Mouse (Mus musculus) heart, embryonic 13.5 days (tissue): ENCODE measurements at regions not wholly inside any gene's neighbourhood (a gene's known extent, or its start where the extent isn't known, plus 50 kb on each side); places are given as distances from the start of the nearest gene placed in this dataset.
A peak's percentile ranks its signal among the peaks of the same experiment; 100 is the strongest.

Experiments used
- ATAC-seq: fragments of 200-750 bp; cut with Nextera tagmentation; 2 replicates; pipeline ENCODE4 v1.8.0; 2017; ENCODE audit warnings: moderate TSS enrichment; ENCODE audit not compliant: insufficient number of reproducible peaks, low FRiP score, low TSS enrichment; ENCODE audit errors: extremely low read depth
- H3K27ac ChIP-seq: fragments of 300-500 bp; sonication (generic); replicated peaks from 2 replicates; pipeline ENCODE4 v1.5.1; 2015; ENCODE audit warnings: moderate library complexity, mild to moderate bottlenecking, inconsistent platforms
- H3K27me3 ChIP-seq: fragments of 300-500 bp; sonication (generic); replicated peaks from 2 replicates; pipeline ENCODE4 v1.6.1; 2015; ENCODE audit warnings: mild to moderate bottlenecking, inconsistent platforms
- H3K36me3 ChIP-seq: fragments of 300-500 bp; sonication (generic); 2 replicates; pipeline ENCODE4 v1.6.1; 2015; ENCODE audit warnings: mild to moderate bottlenecking, inconsistent platforms
- H3K4me1 ChIP-seq: fragments of 300-500 bp; sonication (generic); 2 replicates; pipeline ENCODE4 v1.6.1; 2015; ENCODE audit warnings: inconsistent platforms
- H3K4me2 ChIP-seq: fragments of 300-500 bp; sonication (generic); 2 replicates; pipeline ENCODE4 v1.6.1; 2015; ENCODE audit warnings: inconsistent platforms, mild to moderate bottlenecking, moderate library complexity
- H3K4me3 ChIP-seq: fragments of 300-500 bp; sonication (generic); 2 replicates; pipeline ENCODE4 v1.5.1; 2015; ENCODE audit warnings: moderate library complexity, mild to moderate bottlenecking, inconsistent platforms
- H3K9ac ChIP-seq: fragments of 300-500 bp; sonication (generic); 2 replicates; pipeline ENCODE4 v1.6.1; 2015; ENCODE audit warnings: inconsistent platforms, mild to moderate bottlenecking, moderate library complexity
- H3K9me3 ChIP-seq: fragments of 300-500 bp; sonication (generic); 2 replicates; pipeline ENCODE4 v1.6.1; 2016; ENCODE audit warnings: inconsistent platforms
- WGBS: fragments of 180-500 bp; shearing (Covaris S2); methylation state at CpG from one replicate; pipeline ENCODE4 v1.1.7; 2015; ENCODE audit warnings: mixed read lengths; 5-methylcytosine and 5-hydroxymethylcytosine counted together

GRCm38 (mm10) chr3:41210333-41210732 is 127.5 kb upstream of the Pgrmc2 start:
- Histone ChIP-seq H3K36me3 (no peaks in the 10 kb centered on the region), H3K4me1 (no peaks in the 10 kb centered on the region), H3K4me2 (no peak overlapping the region), H3K4me3 (no peak overlapping the region), H3K9me3 (no peaks in the 10 kb centered on the region), H3K27me3 (no peaks in the 10 kb centered on the region), H3K27ac (no peak overlapping the region), H3K9ac (no peak overlapping the region)
- no peak for ATAC-seq
- WGBS = 75% methylated on average over 7 of the region's 7 CpGs

DNA sequence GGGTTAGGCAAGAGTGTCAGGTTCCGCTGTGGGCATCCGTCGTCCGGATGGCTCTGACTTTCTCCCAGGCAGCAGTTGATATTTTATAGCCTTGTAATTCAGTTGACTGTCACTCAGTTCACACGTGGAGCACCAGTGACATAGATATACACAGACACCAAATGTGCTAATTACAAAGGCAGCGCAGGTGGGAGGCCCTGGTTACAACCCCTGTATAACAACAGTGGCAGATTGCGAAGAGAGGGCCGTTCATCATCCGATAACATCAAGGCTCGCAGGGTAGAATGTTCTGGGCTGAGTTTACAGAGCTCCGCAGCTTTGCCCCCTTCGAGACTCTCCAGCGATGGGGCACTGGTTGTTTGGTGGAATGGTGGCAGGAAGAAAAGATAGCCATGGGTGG is 120.0 kb upstream of the Pgrmc2 start:
- no peaks in the 10 kb centered on the region for H3K36me3 ChIP-seq
- H3K27me3 ChIP-seq = no peaks in the 10 kb centered on the region
- WGBS = 65% methylated on average over 13 of the region's 13 CpGs
- H3K4me3 ChIP-seq = no peak overlapping the region
- no peak for ATAC-seq
- H3K9me3 ChIP-seq = no peaks in the 10 kb centered on the region; the same call in 1 of the 2 replicates
- peaks cover 24% of the 10 kb centered on the region for H3K4me1 ChIP-seq
- no peak overlapping the region for H3K27ac ChIP-seq
- no peak overlapping the region for H3K4me2 ChIP-seq
- H3K9ac ChIP-seq = no peak overlapping the region

- no peaks in the 10 kb centered on the region for H3K36me3 ChIP-seq
- no peaks in the 10 kb centered on the region for H3K27me3 ChIP-seq
- no peak overlapping the region for H3K4me2 ChIP-seq
- ATAC-seq = no peak
- H3K4me3 ChIP-seq = no peak overlapping the region
- 37% methylated on average over 4 of the region's 4 CpGs for WGBS
- H3K9me3 ChIP-seq = no peaks in the 10 kb centered on the region; the same call in 1 of the 2 replicates
- no peak overlapping the region for H3K9ac ChIP-seq
- no peak overlapping the region for H3K27ac ChIP-seq
- peaks cover 32% of the 10 kb centered on the region for H3K4me1 ChIP-seq
Measured at GRCm38 (mm10) chr3:41201782-41202181, 118.9 kb upstream of the Pgrmc2 start.

- H3K9ac ChIP-seq = no peak overlapping the region
- 63% methylated on average over 5 of the region's 5 CpGs for WGBS
- H3K27me3 ChIP-seq = no peaks in the 10 kb centered on the region
- no peaks in the 10 kb centered on the region for H3K36me3 ChIP-seq
- H3K4me3 ChIP-seq = no peak overlapping the region
- no peaks in the 10 kb centered on the region; the same call in 1 of the 2 replicates for H3K9me3 ChIP-seq
- no peak overlapping the region for H3K4me2 ChIP-seq
- ATAC-seq = no peak
- H3K4me1 ChIP-seq = peaks cover 41% of the 10 kb centered on the region
- no peak overlapping the region for H3K27ac ChIP-seq
Measured at GRCm38 (mm10) chr3:41200026-41200425, 117.2 kb upstream of the Pgrmc2 start.

GRCm38 (mm10) chr3:41198216-41198976 is 115.5 kb upstream of the Pgrmc2 start:
- H3K9me3 ChIP-seq = no peaks in the 10 kb centered on the region; the same call in 1 of the 2 replicates
- no peaks in the 10 kb centered on the region for H3K27me3 ChIP-seq
- no peaks in the 10 kb centered on the region for H3K36me3 ChIP-seq
- no peak overlapping the region for H3K9ac ChIP-seq
- 57% methylated on average over 15 of the region's 15 CpGs for WGBS
- peak overlapping the region; percentile 70 for H3K27ac ChIP-seq
- H3K4me1 ChIP-seq = peaks cover 51% of the 10 kb centered on the region
- H3K4me2 ChIP-seq = no peak overlapping the region
- no peak for ATAC-seq
- no peak overlapping the region for H3K4me3 ChIP-seq

- peaks cover 47% of the 10 kb centered on the region for H3K4me1 ChIP-seq
- H3K36me3 ChIP-seq = no peaks in the 10 kb centered on the region
- H3K4me2 ChIP-seq = no peak overlapping the region
- no peak overlapping the region for H3K9ac ChIP-seq
- ATAC-seq = no peak; the same call in 1 of the 2 replicates
- WGBS = 70% methylated on average over 7 of the region's 7 CpGs
- H3K27ac ChIP-seq = peak overlapping the region; percentile 73
- H3K9me3 ChIP-seq = no peaks in the 10 kb centered on the region
- no peaks in the 10 kb centered on the region for H3K27me3 ChIP-seq
- no peak overlapping the region for H3K4me3 ChIP-seq
Measured at GRCm38 (mm10) chr3:41195113-41195975, 112.5 kb upstream of the Pgrmc2 start.

GRCm38 (mm10) chr3:41194311-41195112 is 111.7 kb upstream of the Pgrmc2 start:
- WGBS = 69% methylated on average over 9 of the region's 9 CpGs
- ATAC-seq = no peak
- H3K4me3 ChIP-seq = no peak overlapping the region
- no peaks in the 10 kb centered on the region for H3K27me3 ChIP-seq
- H3K9ac ChIP-seq = no peak overlapping the region
- H3K4me1 ChIP-seq = peaks cover 41% of the 10 kb centered on the region
- no peak overlapping the region for H3K4me2 ChIP-seq
- no peaks in the 10 kb centered on the region for H3K9me3 ChIP-seq
- peak overlapping the region; percentile 73 for H3K27ac ChIP-seq
- no peaks in the 10 kb centered on the region for H3K36me3 ChIP-seq

DNA sequence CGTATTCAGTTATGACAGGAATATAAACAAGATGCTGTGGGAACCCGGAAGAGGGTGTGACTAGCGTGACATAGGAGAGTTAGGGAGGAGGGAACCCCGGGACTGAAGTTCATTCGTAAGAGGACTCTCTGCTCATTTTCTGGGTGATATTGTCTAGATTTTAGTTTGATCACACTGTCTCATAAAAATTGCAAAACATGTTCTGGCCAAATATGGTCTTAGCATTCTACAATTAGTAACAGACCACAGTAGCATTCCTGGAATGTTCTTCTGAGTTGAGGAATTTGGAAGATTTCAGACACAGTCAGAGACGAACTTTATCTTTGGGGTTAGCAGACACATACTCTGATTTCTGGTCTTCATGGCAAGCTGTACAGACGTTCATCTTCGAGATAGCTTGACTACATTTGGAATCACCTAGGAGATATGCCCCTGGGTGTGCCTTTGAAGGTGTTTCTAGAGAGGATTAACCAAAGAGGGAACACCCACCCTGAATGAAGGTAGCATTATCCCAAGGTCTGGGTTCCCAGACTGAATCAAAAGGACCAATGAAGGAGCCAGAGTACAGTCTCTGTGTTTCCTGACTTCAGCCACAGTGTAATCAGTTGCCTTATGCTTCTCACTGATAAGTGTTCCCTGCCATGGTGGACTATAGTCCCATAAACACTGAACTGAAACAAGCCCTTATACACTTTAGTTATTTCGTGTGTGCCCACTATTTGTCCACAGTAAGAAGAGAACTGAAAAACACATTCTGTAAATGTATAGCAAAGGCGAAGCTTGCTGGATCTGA is 102.7 kb upstream of the Pgrmc2 start:
- Histone ChIP-seq H3K27ac (no peak overlapping the region), H3K36me3 (no peaks in the 10 kb centered on the region), H3K4me2 (no peak overlapping the region), H3K9me3 (no peaks in the 10 kb centered on the region), H3K9ac (no peak overlapping the region), H3K4me1 (peaks cover 26% of the 10 kb centered on the region), H3K27me3 (no peaks in the 10 kb centered on the region), H3K4me3 (no peak overlapping the region)
- ATAC-seq = no peak
- WGBS = 60% methylated on average over 10 of the region's 10 CpGs

GRCm38 (mm10) chr3:41184375-41184774 is 101.5 kb upstream of the Pgrmc2 start:
- no peak overlapping the region for H3K27ac ChIP-seq
- ATAC-seq = no peak
- H3K9me3 ChIP-seq = no peaks in the 10 kb centered on the region
- no peak overlapping the region for H3K4me3 ChIP-seq
- H3K36me3 ChIP-seq = no peaks in the 10 kb centered on the region
- WGBS = 64% methylated on average over 7 of the region's 7 CpGs
- no peaks in the 10 kb centered on the region for H3K27me3 ChIP-seq
- peaks cover 28% of the 10 kb centered on the region for H3K4me1 ChIP-seq
- H3K4me2 ChIP-seq = no peak overlapping the region
- no peak overlapping the region for H3K9ac ChIP-seq

DNA sequence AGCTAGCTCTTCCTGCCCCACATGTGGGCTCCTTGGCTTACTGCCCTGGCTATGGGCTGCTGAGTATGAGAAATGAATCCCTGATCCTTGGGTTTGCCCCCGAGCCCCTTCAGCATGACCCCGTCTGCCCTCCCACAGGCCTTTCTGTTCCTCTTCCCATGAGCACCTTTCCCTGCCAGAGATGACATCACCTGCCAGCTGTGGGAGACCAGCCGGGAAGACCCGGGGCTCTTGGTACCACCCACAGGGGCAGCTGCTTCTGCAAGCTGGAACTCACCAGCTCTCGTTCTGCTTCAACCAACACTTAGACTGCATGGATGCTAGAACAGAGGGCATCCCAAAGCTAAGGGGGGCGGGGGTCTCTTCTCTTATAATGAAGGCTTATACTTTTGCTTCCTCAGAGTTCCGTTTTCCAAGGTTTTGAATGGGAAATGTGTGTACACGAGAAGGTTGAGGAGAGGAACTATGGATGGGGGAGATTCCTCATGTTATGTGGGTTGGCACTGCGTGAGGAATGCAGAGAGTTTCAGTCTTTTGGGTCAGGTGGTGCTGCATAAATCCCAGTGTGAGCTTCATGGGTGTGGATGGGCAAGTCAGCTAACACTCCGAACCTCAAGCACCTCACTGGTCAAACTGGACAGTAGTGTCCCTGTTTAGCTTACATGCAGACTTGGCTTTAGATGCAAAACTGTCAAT is 100.2 kb upstream of the Pgrmc2 start:
- ATAC-seq = no peak
- Histone ChIP-seq H3K27me3 (no peaks in the 10 kb centered on the region), H3K36me3 (no peaks in the 10 kb centered on the region), H3K27ac (no peak overlapping the region), H3K4me1 (peaks cover 37% of the 10 kb centered on the region), H3K9ac (peak overlapping the region; percentile 28; the same call in 1 of the 2 replicates), H3K4me2 (no peak overlapping the region), H3K4me3 (no peak overlapping the region), H3K9me3 (no peaks in the 10 kb centered on the region)
- 58% methylated on average over 10 of the region's 10 CpGs for WGBS
